Mouse (Mus musculus): ENCODE results near the gene Trmt1.

DNA sequence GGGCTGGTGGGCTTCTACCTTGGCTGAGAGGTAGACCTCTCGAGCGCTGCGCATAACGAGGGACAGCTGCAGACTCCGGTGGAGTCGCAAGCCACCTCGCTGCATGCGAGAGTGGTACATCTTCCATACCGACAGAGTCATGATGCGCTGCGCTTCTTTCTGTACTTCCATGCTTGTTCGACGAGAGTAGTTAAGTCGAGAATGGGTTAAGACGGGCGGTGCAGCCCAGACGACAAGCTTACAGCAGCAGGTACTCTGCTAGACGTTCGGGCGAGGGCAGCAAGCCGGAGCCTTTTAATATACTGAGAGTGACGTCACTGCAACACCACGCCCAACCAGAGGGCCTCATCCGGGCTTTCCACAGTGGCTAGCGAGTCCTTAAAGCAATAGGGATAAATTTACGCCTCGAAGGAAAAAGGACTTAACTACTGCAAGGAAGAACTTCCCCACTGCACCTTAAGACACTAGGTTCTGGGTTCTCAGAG, 23.5 kb upstream of the Trmt1 start, which contains the start of gene Ier2:
- TF ChIP-seq POLR2A (IDR thresholded peaks at IDR 0.05; ENCODE audit: control insufficient read depth, low read depth, low read length) = peak; percentile 99
- TF ChIP-seq CTCF (IDR thresholded peaks at IDR 0.05; ENCODE audit: control insufficient read depth, insufficient read depth, insufficient replicate concordance, low read depth, low read length) = no peak
